Mouse (Mus musculus) heart, adult 2 months (tissue): ENCODE data around the gene Nab1.

Experiments
- CTCF ChIP-seq: fragments of 200-600 bp; IDR thresholded peaks from 2 replicates; pipeline ENCODE4 v1.8.1; 2022; ENCODE audit warnings: antibody characterized with exemption, mild to moderate bottlenecking, moderate library complexity
- POLR2A ChIP-seq: fragments of 200-500 bp; IDR thresholded peaks from 2 replicates; pipeline ENCODE4 v1.6.1; 2011; ENCODE audit warnings: mild to moderate bottlenecking, low read depth, low read length, control low read depth; ENCODE audit not compliant: insufficient read depth

DNA sequence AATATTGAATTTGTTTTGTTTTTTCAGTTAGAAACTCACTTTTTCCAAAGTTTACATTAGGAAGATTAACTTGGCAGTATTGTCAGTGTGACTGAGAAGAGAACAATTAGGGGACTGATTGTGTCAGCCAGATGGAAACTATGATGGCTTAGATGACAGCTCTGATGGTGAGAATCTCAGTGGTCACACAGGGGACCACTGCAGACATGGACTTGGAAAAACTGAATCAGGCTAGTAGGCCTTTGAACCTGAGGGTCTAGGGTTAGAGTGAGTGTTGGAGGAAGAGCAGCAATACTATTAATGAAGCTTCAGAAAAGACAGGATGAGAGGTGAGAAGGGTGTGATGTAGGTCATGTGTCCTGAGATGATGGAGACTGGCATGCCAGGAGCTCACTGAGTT lies 78.9 kb downstream of the Nab1 start:
- TF ChIP-seq CTCF (no peak), POLR2A (no peak)
